Mouse (Mus musculus) MEL (cell line): ENCODE results near the gene Scrn1. TPM values are rescaled to one million over a fixed set of nuclear protein-coding genes. Genes with fewer than 3 reads are reported as not detected.

Source experiments
- DNase-seq: peaks from one replicate; pipeline ENCODE4 v3.0.0; 2011; ENCODE audit warnings: low read depth, low spot score
- H3K27ac ChIP-seq: 2 replicates; pipeline ENCODE4 v1.5.1; 2012; ENCODE audit warnings: low read depth, mild to moderate bottlenecking, control low read depth, low read length, moderate library complexity; ENCODE audit not compliant: control insufficient read depth
- H3K27me3 ChIP-seq, 2 experiments: fragments of 150-350 bp in 1 of 2; sonication (generic) in 1 of 2; 2 replicates each; pipeline ENCODE4 v1.6.1; 2012; ENCODE audit warnings: low read length in 2 of 2, mild to moderate bottlenecking in 2 of 2, improper control_type of control experiment in 1 of 2, moderate library complexity in 1 of 2; ENCODE audit not compliant: insufficient read depth in 2 of 2, control insufficient read depth in 1 of 2
- H3K36me3 ChIP-seq, 2 experiments: 2 replicates each; pipeline ENCODE4 v1.6.1; 2012 to 2014; ENCODE audit warnings: low read length in 2 of 2, improper control_type of control experiment in 1 of 2, inconsistent platforms in 1 of 2, mild to moderate bottlenecking in 1 of 2; ENCODE audit not compliant: insufficient read depth in 2 of 2, control insufficient read depth in 1 of 2
- H3K4me1 ChIP-seq, 2 experiments: fragments of 150-350 bp in 1 of 2; sonication (generic) in 1 of 2; 2 replicates each; pipeline ENCODE4 v1.6.1; 2012; ENCODE audit warnings: low read length in 2 of 2, improper control_type of control experiment in 1 of 2, mild to moderate bottlenecking in 1 of 2; ENCODE audit not compliant: insufficient read depth in 2 of 2, control insufficient read depth in 1 of 2
- H3K4me3 ChIP-seq, 2 experiments: fragments of 150-350 bp in 1 of 2; sonication (generic) in 1 of 2; 2 replicates each; pipeline ENCODE4 v1.5.1; 2012; ENCODE audit warnings: low read depth in 2 of 2, low read length in 2 of 2, mild to moderate bottlenecking in 2 of 2, moderate library complexity in 2 of 2, control low read depth in 1 of 2, improper control_type of control experiment in 1 of 2; ENCODE audit not compliant: control insufficient read depth in 1 of 2, insufficient read depth in 1 of 2
- H3K79me2 ChIP-seq: 2 replicates; pipeline ENCODE4 v1.6.1; 2012; ENCODE audit warnings: mild to moderate bottlenecking, low read length, moderate library complexity; ENCODE audit not compliant: control insufficient read depth, poor library complexity, insufficient read depth
- H3K9ac ChIP-seq: 2 replicates; pipeline ENCODE4 v1.6.1; 2012; ENCODE audit warnings: low read depth, mild to moderate bottlenecking, control low read depth, low read length, moderate library complexity; ENCODE audit not compliant: control insufficient read depth, poor library complexity, severe bottlenecking
- H3K9me3 ChIP-seq: fragments of 150-350 bp; sonication (generic); replicated peaks from 2 replicates; pipeline ENCODE4 v1.6.1; 2012; ENCODE audit warnings: mild to moderate bottlenecking, low read length, improper control_type of control experiment, moderate library complexity; ENCODE audit not compliant: insufficient read depth
- BHLHE40 ChIP-seq: IDR thresholded peaks from 2 replicates; pipeline ENCODE4 v1.6.1; 2012; ENCODE audit warnings: low read depth, mild to moderate bottlenecking, inconsistent platforms, low read length, improper control_type of control experiment, borderline replicate concordance
- CHD1 ChIP-seq: IDR thresholded peaks from 2 replicates; pipeline ENCODE4 v1.6.1; 2012; ENCODE audit warnings: low read depth, mild to moderate bottlenecking, inconsistent platforms, low read length, improper control_type of control experiment
- ELF1 ChIP-seq: IDR thresholded peaks from 2 replicates; pipeline ENCODE4 v1.6.1; 2014; ENCODE audit warnings: low read depth, mild to moderate bottlenecking, inconsistent platforms, low read length, improper control_type of control experiment, moderate library complexity
- EP300 ChIP-seq, 2 experiments: IDR thresholded peaks; 2 replicates each; pipeline ENCODE4 v1.6.1; 2011; ENCODE audit warnings: improper control_type of control experiment in 2 of 2, low read length in 2 of 2, low read depth in 1 of 2, mild to moderate bottlenecking in 1 of 2
- ETS1 ChIP-seq: IDR thresholded peaks from 2 replicates; pipeline ENCODE4 v1.6.1; 2012; ENCODE audit warnings: low read depth, mild to moderate bottlenecking, inconsistent platforms, low read length, improper control_type of control experiment, moderate library complexity
- GABPA ChIP-seq: IDR thresholded peaks from 2 replicates; pipeline ENCODE4 v1.6.1; 2012; ENCODE audit warnings: low read depth, mild to moderate bottlenecking, inconsistent platforms, low read length, improper control_type of control experiment, moderate library complexity
- HCFC1 ChIP-seq: IDR thresholded peaks from 2 replicates; pipeline ENCODE4 v1.6.1; 2012; ENCODE audit warnings: low read depth, mild to moderate bottlenecking, inconsistent platforms, low read length, improper control_type of control experiment, moderate library complexity
- JUND ChIP-seq: IDR thresholded peaks from 2 replicates; pipeline ENCODE4 v1.6.1; 2011; ENCODE audit warnings: low read depth, mild to moderate bottlenecking, improper control_type of control experiment, low read length
- MAX ChIP-seq: IDR thresholded peaks from 2 replicates; pipeline ENCODE4 v1.6.1; 2011; ENCODE audit warnings: low read length, improper control_type of control experiment
- MEF2A ChIP-seq: IDR thresholded peaks from 2 replicates; pipeline ENCODE4 v1.6.1; 2014; ENCODE audit warnings: low read depth, mild to moderate bottlenecking, inconsistent platforms, low read length, improper control_type of control experiment; ENCODE audit not compliant: poor library complexity, insufficient replicate concordance, severe bottlenecking; ENCODE audit errors: extremely low read depth
- MXI1 ChIP-seq: IDR thresholded peaks from 2 replicates; pipeline ENCODE4 v1.6.1; 2011; ENCODE audit warnings: mild to moderate bottlenecking, low read depth, low read length, improper control_type of control experiment
- NELFE ChIP-seq: IDR thresholded peaks from 2 replicates; pipeline ENCODE4 v1.6.1; 2011; ENCODE audit warnings: low read depth, low read length, improper control_type of control experiment
- POLR2A ChIP-seq, 2 experiments: IDR thresholded peaks; 2 replicates each; pipeline ENCODE4 v1.6.1; 2011 to 2012; ENCODE audit warnings: low read length in 2 of 2, mild to moderate bottlenecking in 2 of 2, control low read depth in 1 of 2, improper control_type of control experiment in 1 of 2, low read depth in 1 of 2, moderate library complexity in 1 of 2; ENCODE audit not compliant: control insufficient read depth in 1 of 2, insufficient read depth in 1 of 2, poor library complexity in 1 of 2
- POLR2AphosphoS5 ChIP-seq: IDR thresholded peaks from 2 replicates; pipeline ENCODE4 v1.6.1; 2012; ENCODE audit warnings: low read depth, borderline replicate concordance, mild to moderate bottlenecking, inconsistent platforms, low read length, moderate library complexity, mixed read lengths
- SIN3A ChIP-seq: IDR thresholded peaks from 2 replicates; pipeline ENCODE4 v1.6.1; 2012; ENCODE audit warnings: low read length, improper control_type of control experiment, inconsistent platforms
- TAL1 ChIP-seq: IDR thresholded peaks from 2 replicates; pipeline ENCODE4 v1.6.1; 2012; ENCODE audit warnings: mild to moderate bottlenecking, inconsistent platforms, low read length, moderate library complexity, mixed read lengths
- TBP ChIP-seq: IDR thresholded peaks from 2 replicates; pipeline ENCODE4 v1.8.0; 2011; ENCODE audit warnings: low read depth, low read length, improper control_type of control experiment
- TCF12 ChIP-seq: IDR thresholded peaks from 2 replicates; pipeline ENCODE4 v1.6.1; 2014; ENCODE audit warnings: low read depth, mild to moderate bottlenecking, inconsistent platforms, low read length, improper control_type of control experiment, moderate library complexity
- USF1 ChIP-seq: IDR thresholded peaks from 2 replicates; pipeline ENCODE4 v1.6.1; 2014; ENCODE audit warnings: low read depth, mild to moderate bottlenecking, inconsistent platforms, low read length, improper control_type of control experiment, moderate library complexity
- USF2 ChIP-seq, 2 experiments: IDR thresholded peaks; 2 replicates each; pipeline ENCODE4 v1.6.1; 2011 to 2012; ENCODE audit warnings: improper control_type of control experiment in 2 of 2, low read length in 2 of 2, borderline replicate concordance in 1 of 2, inconsistent platforms in 1 of 2, low read depth in 1 of 2, mild to moderate bottlenecking in 1 of 2; ENCODE audit not compliant: insufficient read depth in 1 of 2
- ZNF384 ChIP-seq: IDR thresholded peaks from 2 replicates; pipeline ENCODE4 v1.6.1; 2012; ENCODE audit warnings: low read depth, mild to moderate bottlenecking, inconsistent platforms, low read length, improper control_type of control experiment
- polyA plus RNA-seq, 2 experiments: library from polyadenylated mRNA; stranded (reverse) in 1 of 2; unstranded in 1 of 2; fragments of >175 nt in 1 of 2; fragments of >200 nt in 1 of 2; gene quantifications; 2 replicates each; pipeline versions ENCODE4 v1.2.1 to v1.2.4; 2012; ENCODE audit warnings: low replicate concordance in 2 of 2, low read depth in 1 of 2; ENCODE audit not compliant: insufficient read length in 2 of 2, insufficient read depth in 1 of 2, missing spikeins in 1 of 2
- total RNA-seq: library from RNA; depleted of rRNA; stranded (reverse); fragments of 300-350 nt; gene quantifications from 2 replicates; pipeline ENCODE4 v1.2.3, GENCODE M21; 2012

The Scrn1 gene
- total and polyA plus RNA-seq, 3 experiments: not detected

DNA sequence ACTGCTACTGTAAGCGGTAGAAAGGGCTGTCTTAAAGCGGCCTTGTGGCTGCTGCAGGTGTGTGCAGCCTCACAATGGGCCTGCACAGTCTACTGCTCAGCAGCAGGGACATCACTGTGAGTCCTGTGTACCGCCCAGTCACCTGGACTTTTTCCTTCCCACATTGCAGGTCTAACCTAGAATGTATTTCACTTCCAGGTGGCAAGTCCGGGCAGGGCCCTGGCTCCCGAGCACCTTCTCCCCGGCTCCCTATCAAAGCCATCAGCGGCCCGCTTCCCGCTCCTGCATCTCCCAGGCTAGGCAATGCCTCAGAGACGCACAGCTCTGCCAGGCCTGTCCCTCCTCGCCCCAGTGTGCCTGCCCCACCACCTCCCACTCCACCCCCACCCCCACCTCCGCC, 81.3 kb downstream of the Scrn1 start:
- no peak for DNase-seq
- H3K9me3 ChIP-seq: no peaks in the 10 kb centered on the region
- no peaks in the 10 kb centered on the region for H3K79me2 ChIP-seq
- no peak overlapping the region for H3K27ac ChIP-seq
- H3K36me3 ChIP-seq: no peaks in the 10 kb centered on the region
- no peaks in the 10 kb centered on the region for H3K4me1 ChIP-seq
- no peaks in the 10 kb centered on the region for H3K27me3 ChIP-seq
- TF ChIP-seq CHD1 (no peak), TBP (no peak), BHLHE40 (no peak), MEF2A (no peak), SIN3A (no peak), EP300 (IDR thresholded peaks at IDR 0.05; ENCODE audit: low read depth in 1 of 2, low read length in 2 of 2) (no peak), USF2 (IDR thresholded peaks at IDR 0.05; ENCODE audit: borderline replicate concordance in 1 of 2, insufficient read depth in 1 of 2, low read depth in 1 of 2, low read length in 2 of 2) (no peak), JUND (no peak), TAL1 (no peak), MAX (no peak), HCFC1 (no peak), GABPA (no peak)
- TF ChIP-seq, all 39 proteins: peak for 0
- H3K4me3 ChIP-seq: no peak overlapping the region
- no peak overlapping the region for H3K9ac ChIP-seq

DNA sequence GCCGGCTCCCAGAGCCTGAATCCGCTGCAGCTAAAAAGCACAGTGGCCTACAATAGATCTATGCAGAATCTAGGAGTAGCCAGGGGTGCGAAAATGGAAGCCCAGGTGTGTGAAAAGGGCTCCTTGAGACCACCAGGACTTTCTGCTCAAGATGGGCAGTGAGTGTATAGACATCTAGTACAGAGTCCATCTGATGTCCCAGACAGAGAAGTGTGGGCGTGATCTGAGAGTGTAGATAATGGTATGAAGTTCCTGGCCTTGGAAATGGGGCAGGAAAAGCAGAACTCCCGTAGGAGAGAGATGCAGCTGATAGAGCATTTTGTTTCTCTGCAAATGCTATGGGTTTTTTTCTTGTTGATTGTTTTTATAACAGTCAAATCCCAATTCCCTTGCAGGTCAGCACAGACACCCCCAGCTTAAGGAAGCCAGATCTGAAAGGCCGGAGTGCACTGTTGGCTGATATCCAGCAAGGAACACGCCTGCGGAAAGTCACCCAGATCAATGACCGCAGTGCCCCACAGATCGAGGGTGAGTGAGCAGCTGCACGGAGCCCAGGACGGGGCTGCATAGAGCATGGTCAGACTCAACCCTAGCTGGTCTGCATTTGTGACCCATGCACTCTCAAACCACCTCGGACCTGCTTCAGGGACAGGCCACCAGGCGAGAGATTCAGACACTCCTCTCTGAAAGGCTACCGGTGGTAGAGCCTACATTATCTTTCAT, 84.7 kb downstream of the Scrn1 start:
- DNase-seq: no peak
- H3K4me3 ChIP-seq: no peak overlapping the region
- no peaks in the 10 kb centered on the region for H3K9me3 ChIP-seq
- H3K4me1 ChIP-seq: no peaks in the 10 kb centered on the region
- no peaks in the 10 kb centered on the region for H3K36me3 ChIP-seq
- H3K27ac ChIP-seq: no peak overlapping the region
- TF ChIP-seq MXI1 (no peak), ZNF384 (no peak), POLR2A (IDR thresholded peaks at IDR 0.05; ENCODE audit: control insufficient read depth in 1 of 2, insufficient read depth in 1 of 2, low read depth in 1 of 2, low read length in 2 of 2, poor library complexity in 1 of 2) (no peak), TCF12 (no peak), ELF1 (no peak), ETS1 (no peak), USF1 (no peak), BHLHE40 (no peak), NELFE (no peak), JUND (no peak), POLR2AphosphoS5 (no peak)
- no peak overlapping the region for H3K9ac ChIP-seq
- H3K79me2 ChIP-seq: no peaks in the 10 kb centered on the region
- H3K27me3 ChIP-seq: no peaks in the 10 kb centered on the region
